Mouse (Mus musculus) E14TG2a.4 (cell line): ENCODE data around the gene Gm5478.

Source experiments
- CTCF ChIP-seq: conservative IDR thresholded peaks from 2 replicates; pipeline ENCODE4 v1.5.1; 2014; ENCODE audit warnings: low read length
- POU5F1 ChIP-seq: IDR thresholded peaks from 2 replicates; pipeline ENCODE4 v1.6.1; 2014; ENCODE audit warnings: low read length, borderline replicate concordance

- TF ChIP-seq CTCF: no peak
- TF ChIP-seq POU5F1: no peak
Observed at GRCm38 (mm10) chr15:101627884-101628283, 19.3 kb downstream of the Gm5478 start, which contains the start of gene Gm5414.
